Mouse (Mus musculus) small intestine, adult 2 months (tissue): ENCODE data around the gene Kat6b.

Experiments
- CTCF ChIP-seq: fragments of 200-500 bp; IDR thresholded peaks from 2 replicates; pipeline ENCODE4 v1.5.1; 2012; ENCODE audit warnings: low read depth, mild to moderate bottlenecking, control low read depth, inconsistent platforms, low read length, moderate library complexity, mixed read lengths; ENCODE audit not compliant: insufficient replicate concordance, insufficient read length; ENCODE audit errors: extremely low read depth
- POLR2A ChIP-seq: fragments of 200-500 bp; IDR thresholded peaks from 2 replicates; pipeline ENCODE4 v1.6.1; 2012; ENCODE audit warnings: low read depth, mild to moderate bottlenecking, control low read depth, inconsistent platforms, low read length, moderate library complexity

DNA sequence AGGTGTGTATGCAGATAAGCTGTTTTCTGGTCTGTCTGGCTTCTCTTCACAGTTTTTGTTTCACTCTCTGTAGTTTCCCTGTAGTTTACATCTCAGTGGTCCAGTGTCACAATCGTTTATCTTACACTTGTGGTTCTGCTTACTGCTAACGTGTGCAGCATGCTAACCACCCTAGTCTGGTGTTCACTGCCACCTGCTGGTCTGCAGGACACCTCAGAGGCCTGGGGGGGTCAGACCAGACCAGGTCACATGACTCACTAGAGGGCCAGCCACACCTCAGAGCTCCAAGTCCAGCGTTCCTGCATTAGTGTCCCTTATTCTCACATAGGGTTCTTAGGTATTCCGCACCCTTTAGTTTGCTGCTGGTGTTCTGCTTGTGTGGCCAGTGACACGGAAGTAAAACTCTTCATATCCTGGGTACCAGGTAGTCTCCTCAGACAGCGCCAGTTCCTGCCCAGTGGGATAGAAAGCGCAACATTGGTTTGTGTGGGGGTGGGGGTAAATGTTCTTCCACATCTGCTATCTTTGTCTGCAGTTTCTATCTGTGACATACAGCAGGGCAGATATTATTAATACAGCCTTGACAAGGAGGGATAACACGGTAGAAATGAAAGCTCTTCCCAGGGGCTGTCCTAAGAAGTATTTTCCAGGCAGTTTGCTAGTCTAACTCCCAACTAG lies 181.4 kb downstream of the Kat6b start:
- TF ChIP-seq CTCF = peak; percentile 36; the same call in 1 of the 2 replicates
- no peak for TF ChIP-seq POLR2A
